Mouse (Mus musculus): Measurements from ENCODE around the gene Rai1. TPM values are rescaled to one million over a fixed set of nuclear protein-coding genes. Genes with fewer than 3 reads are reported as not detected.

Gene Rai1
- polyA plus RNA-seq, 1 experiment from 2014 or later, result 10.7 TPM

- Histone ChIP-seq H3K9me3 (ENCODE audit: control insufficient read depth, low read length) (no peaks in the 10 kb centered on the region), H3K4me2 (replicated peaks; ENCODE audit: low read depth) (no peak overlapping the region), H3K9ac (ENCODE audit: low read length) (no peak overlapping the region), H3K27me3 (ENCODE audit: control insufficient read depth, insufficient read depth, low read length) (no peaks in the 10 kb centered on the region), H3K4me3 (ENCODE audit: low read depth, low read length) (no peak overlapping the region), H3K27ac (replicated peaks) (no peak overlapping the region), H3K4me1 (replicated peaks; ENCODE audit: control insufficient read depth, insufficient read depth) (peaks cover 5% of the 10 kb centered on the region; the same call in 1 of the 2 replicates), H3K36me3 (ENCODE audit: control insufficient read depth, insufficient read depth, low read length) (no peaks in the 10 kb centered on the region)
- ATAC-seq (ENCODE audit: low FRiP score, low TSS enrichment) (no peak), DNase-seq (ENCODE audit: low spot score) (no peak)
- 76% methylated on average over 1 of the region's 1 CpGs for WGBS
- no peak for TF ChIP-seq EP300 (optimal IDR thresholded peaks at IDR 0.05)
- TF ChIP-seq CTCF (IDR thresholded peaks at IDR 0.05; ENCODE audit: low read depth), result no peak
These were observed 31.7 kb downstream of the Rai1 start for GRCm38 (mm10) chr11:60136491-60136890.

GRCm38 (mm10) chr11:60137170-60137569 lies 32.4 kb downstream of the Rai1 start:
- DNase-seq (ENCODE audit: low spot score), result peak; percentile 33
- Histone ChIP-seq H3K4me3 (ENCODE audit: low read depth, low read length) (no peak overlapping the region), H3K27ac (replicated peaks) (no peak overlapping the region), H3K4me2 (replicated peaks; ENCODE audit: low read depth) (no peak overlapping the region), H3K36me3 (ENCODE audit: control insufficient read depth, insufficient read depth, low read length) (no peaks in the 10 kb centered on the region), H3K4me1 (replicated peaks; ENCODE audit: control insufficient read depth, insufficient read depth) (peaks cover 5% of the 10 kb centered on the region; the same call in 1 of the 2 replicates), H3K9me3 (ENCODE audit: control insufficient read depth, low read length) (no peaks in the 10 kb centered on the region), H3K27me3 (ENCODE audit: control insufficient read depth, insufficient read depth, low read length) (no peaks in the 10 kb centered on the region), H3K9ac (ENCODE audit: low read length) (no peak overlapping the region)
- TF ChIP-seq EP300 (optimal IDR thresholded peaks at IDR 0.05), result no peak
- TF ChIP-seq CTCF (IDR thresholded peaks at IDR 0.05; ENCODE audit: low read depth), result peak; percentile 40
- no peak for ATAC-seq (ENCODE audit: low FRiP score, low TSS enrichment)

GRCm38 (mm10) chr11:60139141-60139733 lies 34.4 kb downstream of the Rai1 start:
- H3K4me1 ChIP-seq (replicated peaks; ENCODE audit: control insufficient read depth, insufficient read depth), result peaks cover 5% of the 10 kb centered on the region; the same call in 1 of the 2 replicates
- TF ChIP-seq EP300 (optimal IDR thresholded peaks at IDR 0.05) (no peak), CTCF (IDR thresholded peaks at IDR 0.05; ENCODE audit: low read depth) (no peak)
- H3K36me3 ChIP-seq (ENCODE audit: control insufficient read depth, insufficient read depth, low read length), result no peaks in the 10 kb centered on the region
- H3K27ac ChIP-seq (replicated peaks), result peak overlapping the region; percentile 45; the same call in 1 of the 2 replicates
- ATAC-seq (ENCODE audit: low FRiP score, low TSS enrichment) (peak; percentile 27), DNase-seq (ENCODE audit: low spot score) (peak; percentile 51)
- H3K9me3 ChIP-seq (ENCODE audit: control insufficient read depth, low read length), result no peaks in the 10 kb centered on the region
- peak overlapping the region; percentile 70 for H3K4me3 ChIP-seq (ENCODE audit: low read depth, low read length)
- H3K27me3 ChIP-seq (ENCODE audit: control insufficient read depth, insufficient read depth, low read length), result no peaks in the 10 kb centered on the region
- 7% methylated on average over 24 of the region's 24 CpGs for WGBS
- peak overlapping the region; percentile 89 for H3K4me2 ChIP-seq (replicated peaks; ENCODE audit: low read depth)
- H3K9ac ChIP-seq (ENCODE audit: low read length), result peak overlapping the region; percentile 73

GRCm38 (mm10) chr11:60139734-60140371 lies 35.0 kb downstream of the Rai1 start:
- H3K4me3 ChIP-seq (ENCODE audit: low read depth, low read length), result peak overlapping the region; percentile 70
- TF ChIP-seq CTCF (IDR thresholded peaks at IDR 0.05; ENCODE audit: low read depth) (peak; percentile 29; the same call in 1 of the 2 replicates), EP300 (optimal IDR thresholded peaks at IDR 0.05) (no peak)
- peak overlapping the region; percentile 73 for H3K9ac ChIP-seq (ENCODE audit: low read length)
- H3K4me2 ChIP-seq (replicated peaks; ENCODE audit: low read depth), result peak overlapping the region; percentile 89
- ATAC-seq (ENCODE audit: low FRiP score, low TSS enrichment) (peak; percentile 51), DNase-seq (ENCODE audit: low spot score) (peak; percentile 69)
- under 1% methylated on average over 59 of the region's 66 CpGs for WGBS
- peaks cover 5% of the 10 kb centered on the region; the same call in 1 of the 2 replicates for H3K4me1 ChIP-seq (replicated peaks; ENCODE audit: control insufficient read depth, insufficient read depth)
- peak overlapping the region; percentile 45; the same call in 1 of the 2 replicates for H3K27ac ChIP-seq (replicated peaks)
- no peaks in the 10 kb centered on the region for H3K9me3 ChIP-seq (ENCODE audit: control insufficient read depth, low read length)
- H3K36me3 ChIP-seq (ENCODE audit: control insufficient read depth, insufficient read depth, low read length), result no peaks in the 10 kb centered on the region
- H3K27me3 ChIP-seq (ENCODE audit: control insufficient read depth, insufficient read depth, low read length), result no peaks in the 10 kb centered on the region

- peak overlapping the region; percentile 89 for H3K4me2 ChIP-seq (replicated peaks; ENCODE audit: low read depth)
- ATAC-seq (ENCODE audit: low FRiP score, low TSS enrichment) (peak; percentile 29), DNase-seq (ENCODE audit: low spot score) (peak; percentile 23)
- 8% methylated on average over 25 of the region's 32 CpGs for WGBS
- H3K36me3 ChIP-seq (ENCODE audit: control insufficient read depth, insufficient read depth, low read length), result no peaks in the 10 kb centered on the region
- TF ChIP-seq EP300 (optimal IDR thresholded peaks at IDR 0.05), result no peak
- peak; percentile 28; the same call in 1 of the 2 replicates for TF ChIP-seq CTCF (IDR thresholded peaks at IDR 0.05; ENCODE audit: low read depth)
- no peak overlapping the region for H3K27ac ChIP-seq (replicated peaks)
- peaks cover 5% of the 10 kb centered on the region; the same call in 1 of the 2 replicates for H3K4me1 ChIP-seq (replicated peaks; ENCODE audit: control insufficient read depth, insufficient read depth)
- peak overlapping the region; percentile 70 for H3K4me3 ChIP-seq (ENCODE audit: low read depth, low read length)
- no peaks in the 10 kb centered on the region for H3K27me3 ChIP-seq (ENCODE audit: control insufficient read depth, insufficient read depth, low read length)
- no peaks in the 10 kb centered on the region for H3K9me3 ChIP-seq (ENCODE audit: control insufficient read depth, low read length)
- H3K9ac ChIP-seq (ENCODE audit: low read length), result peak overlapping the region; percentile 73
These were observed 35.9 kb downstream of the Rai1 start for GRCm38 (mm10) chr11:60140586-60141284.
